Mouse (Mus musculus): ENCODE results near the gene Olfr618. TPM values are rescaled to one million over a fixed set of nuclear protein-coding genes. Genes with fewer than 3 reads are reported as not detected.
"Not testable (repeated sequence)": the region's sequence is repeated elsewhere in the genome, so short reads cannot be mapped to it uniquely, and the experiment has no call there.

Olfr618 gene
- polyA plus RNA-seq (2014; fragmentation: Nextera tagmentation; extraction: Ambion mirVana) = 0.08 and 0.23 TPM in 2 replicates

- Histone ChIP-seq H3K9me3 (ENCODE audit: control insufficient read depth, low read length) (no peaks in the 10 kb centered on the region), H3K27me3 (ENCODE audit: control insufficient read depth, insufficient read depth, low read length) (no peaks in the 10 kb centered on the region), H3K4me2 (ENCODE audit: low read length) (no peak within 1 kb of the TSS), H3K4me1 (ENCODE audit: control insufficient read depth, insufficient read depth, low read length) (no peaks in the 10 kb centered on the region), H3K36me3 (ENCODE audit: control insufficient read depth, insufficient read depth, low read length) (no peaks in the 10 kb centered on the region), H3K4me3 (replicated peaks; ENCODE audit: low read depth, low read length) (no peak within 1 kb of the TSS), H3K9ac (replicated peaks; ENCODE audit: low read length) (no peak within 1 kb of the TSS), H3K27ac (replicated peaks; ENCODE audit: low read depth, low read length) (no peak within 1 kb of the TSS)
- WGBS = 57% methylated on average over 2 of the region's 2 CpGs
- DNase-seq (no peak), ATAC-seq (ENCODE audit: low FRiP score, low TSS enrichment) (no peak)
These were observed at the start of gene Olfr618 for GRCm38 (mm10) chr7:103589803-103590202. TSS of gene Olfr618 (plus strand) at chr7:103590103.

GRCm38 (mm10) chr7:103542617-103543016 is 47.3 kb upstream of the Olfr618 start, which contains the start of gene Olfr612:
TSS of gene Olfr612 (minus strand) at chr7:103542717.
- not testable (repeated sequence) for H3K4me2 ChIP-seq (ENCODE audit: low read length); H3K27ac ChIP-seq (replicated peaks; ENCODE audit: low read depth, low read length); H3K4me3 ChIP-seq (replicated peaks; ENCODE audit: low read depth, low read length); H3K9ac ChIP-seq (replicated peaks; ENCODE audit: low read length); H3K4me1 ChIP-seq (ENCODE audit: control insufficient read depth, insufficient read depth, low read length); ATAC-seq (ENCODE audit: low FRiP score, low TSS enrichment); DNase-seq; H3K36me3 ChIP-seq (ENCODE audit: control insufficient read depth, insufficient read depth, low read length); H3K27me3 ChIP-seq (ENCODE audit: control insufficient read depth, insufficient read depth, low read length); H3K9me3 ChIP-seq (ENCODE audit: control insufficient read depth, low read length)
- 87% methylated on average over 2 of the region's 2 CpGs for WGBS

GRCm38 (mm10) chr7:103547774-103548173 is 42.1 kb upstream of the Olfr618 start, which contains the start of gene Olfr613:
TSS of gene Olfr613 (plus strand) at chr7:103548074.
- no peak within 1 kb of the TSS for H3K4me3 ChIP-seq (replicated peaks; ENCODE audit: low read depth, low read length)
- H3K9me3 ChIP-seq (ENCODE audit: control insufficient read depth, low read length) = no peaks in the 10 kb centered on the region
- H3K4me1 ChIP-seq (ENCODE audit: control insufficient read depth, insufficient read depth, low read length) = no peaks in the 10 kb centered on the region
- no peak within 1 kb of the TSS for H3K27ac ChIP-seq (replicated peaks; ENCODE audit: low read depth, low read length)
- H3K4me2 ChIP-seq (ENCODE audit: low read length) = no peak within 1 kb of the TSS
- H3K36me3 ChIP-seq (ENCODE audit: control insufficient read depth, insufficient read depth, low read length) = no peaks in the 10 kb centered on the region
- ATAC-seq (ENCODE audit: low FRiP score, low TSS enrichment) = no peak
- DNase-seq = no peak
- H3K9ac ChIP-seq (replicated peaks; ENCODE audit: low read length) = no peak within 1 kb of the TSS
- no peaks in the 10 kb centered on the region for H3K27me3 ChIP-seq (ENCODE audit: control insufficient read depth, insufficient read depth, low read length)
- 82% methylated on average over 2 of the region's 2 CpGs for WGBS

- Histone ChIP-seq H3K4me3 (replicated peaks; ENCODE audit: low read depth, low read length) (no peak within 1 kb of the TSS), H3K9me3 (ENCODE audit: control insufficient read depth, low read length) (no peaks in the 10 kb centered on the region), H3K27ac (replicated peaks; ENCODE audit: low read depth, low read length) (no peak within 1 kb of the TSS), H3K4me1 (ENCODE audit: control insufficient read depth, insufficient read depth, low read length) (no peaks in the 10 kb centered on the region), H3K9ac (replicated peaks; ENCODE audit: low read length) (no peak within 1 kb of the TSS), H3K27me3 (ENCODE audit: control insufficient read depth, insufficient read depth, low read length) (no peaks in the 10 kb centered on the region), H3K36me3 (ENCODE audit: control insufficient read depth, insufficient read depth, low read length) (no peaks in the 10 kb centered on the region), H3K4me2 (ENCODE audit: low read length) (no peak within 1 kb of the TSS)
- WGBS = 91% methylated on average over 2 of the region's 2 CpGs
- no peak for DNase-seq
- ATAC-seq (ENCODE audit: low FRiP score, low TSS enrichment) = no peak
These were observed 34.1 kb upstream of the Olfr618 start, which contains the start of gene Olfr615 for GRCm38 (mm10) chr7:103555779-103556178. TSS of gene Olfr615 (plus strand) at chr7:103556079.

- no peaks in the 10 kb centered on the region for H3K36me3 ChIP-seq (ENCODE audit: control insufficient read depth, insufficient read depth, low read length)
- no peak within 1 kb of the TSS for H3K27ac ChIP-seq (replicated peaks; ENCODE audit: low read depth, low read length)
- no peak within 1 kb of the TSS for H3K4me3 ChIP-seq (replicated peaks; ENCODE audit: low read depth, low read length)
- no peak within 1 kb of the TSS for H3K9ac ChIP-seq (replicated peaks; ENCODE audit: low read length)
- no peaks in the 10 kb centered on the region for H3K9me3 ChIP-seq (ENCODE audit: control insufficient read depth, low read length)
- no peaks in the 10 kb centered on the region for H3K27me3 ChIP-seq (ENCODE audit: control insufficient read depth, insufficient read depth, low read length)
- ATAC-seq (ENCODE audit: low FRiP score, low TSS enrichment) (no peak), DNase-seq (no peak)
- no peak within 1 kb of the TSS for H3K4me2 ChIP-seq (ENCODE audit: low read length)
- no peaks in the 10 kb centered on the region for H3K4me1 ChIP-seq (ENCODE audit: control insufficient read depth, insufficient read depth, low read length)
- 83% methylated on average over 3 of the region's 3 CpGs for WGBS
These were observed 20.9 kb upstream of the Olfr618 start, which contains the start of gene Olfr616 for GRCm38 (mm10) chr7:103569043-103569442. TSS of gene Olfr616 (minus strand) at chr7:103569143.

- Histone ChIP-seq H3K4me2 (ENCODE audit: low read length) (no peak within 1 kb of the TSS), H3K4me3 (replicated peaks; ENCODE audit: low read depth, low read length) (no peak within 1 kb of the TSS), H3K9ac (replicated peaks; ENCODE audit: low read length) (no peak within 1 kb of the TSS), H3K4me1 (ENCODE audit: control insufficient read depth, insufficient read depth, low read length) (no peaks in the 10 kb centered on the region), H3K27me3 (ENCODE audit: control insufficient read depth, insufficient read depth, low read length) (no peaks in the 10 kb centered on the region), H3K36me3 (ENCODE audit: control insufficient read depth, insufficient read depth, low read length) (no peaks in the 10 kb centered on the region), H3K27ac (replicated peaks; ENCODE audit: low read depth, low read length) (no peak within 1 kb of the TSS), H3K9me3 (ENCODE audit: control insufficient read depth, low read length) (no peaks in the 10 kb centered on the region)
- DNase-seq (no peak), ATAC-seq (ENCODE audit: low FRiP score, low TSS enrichment) (no peak)
- WGBS = 88% methylated on average over 1 of the region's 1 CpGs
These were observed 17.1 kb upstream of the Olfr618 start, which contains the start of gene Olfr617 for GRCm38 (mm10) chr7:103572761-103573160. TSS of gene Olfr617 (plus strand) at chr7:103573061.

- Histone ChIP-seq H3K36me3 (ENCODE audit: control insufficient read depth, insufficient read depth, low read length) (no peaks in the 10 kb centered on the region), H3K4me1 (ENCODE audit: control insufficient read depth, insufficient read depth, low read length) (no peaks in the 10 kb centered on the region), H3K27me3 (ENCODE audit: control insufficient read depth, insufficient read depth, low read length) (no peaks in the 10 kb centered on the region), H3K4me3 (replicated peaks; ENCODE audit: low read depth, low read length) (no peak within 1 kb of the TSS), H3K9ac (replicated peaks; ENCODE audit: low read length) (no peak within 1 kb of the TSS), H3K9me3 (ENCODE audit: control insufficient read depth, low read length) (no peaks in the 10 kb centered on the region), H3K27ac (replicated peaks; ENCODE audit: low read depth, low read length) (no peak within 1 kb of the TSS), H3K4me2 (ENCODE audit: low read length) (no peak within 1 kb of the TSS)
- no peak for DNase-seq
- no peak for ATAC-seq (ENCODE audit: low FRiP score, low TSS enrichment)
These were observed 10.4 kb downstream of the Olfr618 start, which contains the start of gene Olfr619 for GRCm38 (mm10) chr7:103600275-103600674. TSS of gene Olfr619 (plus strand) at chr7:103600575.

GRCm38 (mm10) chr7:103607425-103607824 is 17.5 kb downstream of the Olfr618 start:
- no peaks in the 10 kb centered on the region for H3K9me3 ChIP-seq (ENCODE audit: control insufficient read depth, low read length)
- WGBS = 96% methylated on average over 2 of the region's 2 CpGs
- DNase-seq (no peak), ATAC-seq (ENCODE audit: low FRiP score, low TSS enrichment) (no peak)
- H3K36me3 ChIP-seq (ENCODE audit: control insufficient read depth, insufficient read depth, low read length) = no peaks in the 10 kb centered on the region
- H3K9ac ChIP-seq (replicated peaks; ENCODE audit: low read length) = no peak overlapping the region
- no peak overlapping the region for H3K27ac ChIP-seq (replicated peaks; ENCODE audit: low read depth, low read length)
- no peak overlapping the region for H3K4me3 ChIP-seq (replicated peaks; ENCODE audit: low read depth, low read length)
- no peak overlapping the region for H3K4me2 ChIP-seq (ENCODE audit: low read length)
- no peaks in the 10 kb centered on the region for H3K4me1 ChIP-seq (ENCODE audit: control insufficient read depth, insufficient read depth, low read length)
- H3K27me3 ChIP-seq (ENCODE audit: control insufficient read depth, insufficient read depth, low read length) = no peaks in the 10 kb centered on the region

GRCm38 (mm10) chr7:103612434-103612833 is 22.5 kb downstream of the Olfr618 start, which contains the start of gene Olfr620:
TSS of gene Olfr620 (minus strand) at chr7:103612534.
- H3K9me3 ChIP-seq (ENCODE audit: control insufficient read depth, low read length) = no peaks in the 10 kb centered on the region
- H3K9ac ChIP-seq (replicated peaks; ENCODE audit: low read length) = no peak within 1 kb of the TSS
- H3K4me3 ChIP-seq (replicated peaks; ENCODE audit: low read depth, low read length) = no peak within 1 kb of the TSS
- H3K4me2 ChIP-seq (ENCODE audit: low read length) = no peak within 1 kb of the TSS
- H3K4me1 ChIP-seq (ENCODE audit: control insufficient read depth, insufficient read depth, low read length) = no peaks in the 10 kb centered on the region
- 70% methylated on average over 2 of the region's 2 CpGs for WGBS
- H3K27ac ChIP-seq (replicated peaks; ENCODE audit: low read depth, low read length) = no peak within 1 kb of the TSS
- DNase-seq = no peak
- no peak for ATAC-seq (ENCODE audit: low FRiP score, low TSS enrichment)
- H3K27me3 ChIP-seq (ENCODE audit: control insufficient read depth, insufficient read depth, low read length) = no peaks in the 10 kb centered on the region
- H3K36me3 ChIP-seq (ENCODE audit: control insufficient read depth, insufficient read depth, low read length) = no peaks in the 10 kb centered on the region

Data from midbrain, embryonic 14.5 days (tissue).